Mouse (Mus musculus) liver (tissue): ENCODE measurements around the gene Nrp1.

Source experiments
- DNase-seq: peaks from one replicate; pipeline ENCODE4 v3.0.0-alpha.2; 2020; ENCODE audit warnings: mixed read lengths

The Nrp1 gene

GRCm38 (mm10) chr8:128358406-128358755 is at the start of gene Nrp1:
Gene Nrp1 (plus strand): TSS chr8:128358604.
- DNase-seq, result peak; percentile 15

GRCm38 (mm10) chr8:128320797-128321196 is 37.6 kb upstream of the Nrp1 start:
- DNase-seq, result no peak

GRCm38 (mm10) chr8:128327281-128327680 is 31.1 kb upstream of the Nrp1 start:
- DNase-seq, result no peak

GRCm38 (mm10) chr8:128327922-128328321 is 30.5 kb upstream of the Nrp1 start:
- DNase-seq, result no peak

- no peak for DNase-seq
Observed at GRCm38 (mm10) chr8:128329502-128329901, 28.9 kb upstream of the Nrp1 start.

- DNase-seq, result no peak
Observed at GRCm38 (mm10) chr8:128335976-128336375, 22.4 kb upstream of the Nrp1 start.

GRCm38 (mm10) chr8:128338951-128339350 is 19.5 kb upstream of the Nrp1 start:
- DNase-seq, result no peak

- DNase-seq, result no peak
Observed at GRCm38 (mm10) chr8:128339521-128339920, 18.9 kb upstream of the Nrp1 start.

- no peak for DNase-seq
Observed at GRCm38 (mm10) chr8:128350405-128350804, 8.0 kb upstream of the Nrp1 start.

GRCm38 (mm10) chr8:128351211-128351610 is 7.2 kb upstream of the Nrp1 start:
- DNase-seq, result no peak

- DNase-seq, result no peak
Observed at GRCm38 (mm10) chr8:128352821-128353220, 5.6 kb upstream of the Nrp1 start.

GRCm38 (mm10) chr8:128353999-128354398 is 4.4 kb upstream of the Nrp1 start:
- DNase-seq, result no peak

- DNase-seq, result no peak
Observed at GRCm38 (mm10) chr8:128355091-128355490, 3.3 kb upstream of the Nrp1 start.

- DNase-seq, result no peak
Observed at GRCm38 (mm10) chr8:128356170-128356569, 2.2 kb upstream of the Nrp1 start.

GRCm38 (mm10) chr8:128356796-128357539 is 1.4 kb upstream of the Nrp1 start:
- peak; percentile 72 for DNase-seq

GRCm38 (mm10) chr8:128357540-128358405 is 631 bp upstream of the Nrp1 start:
- peak; percentile 52 for DNase-seq

GRCm38 (mm10) chr8:128358756-128359520 is 534 bp downstream of the Nrp1 start:
- peak; percentile 59 for DNase-seq

- DNase-seq, result no peak
Observed at GRCm38 (mm10) chr8:128359521-128360318, 1.3 kb downstream of the Nrp1 start.

GRCm38 (mm10) chr8:128361343-128361870 is 3.0 kb downstream of the Nrp1 start:
- no peak for DNase-seq

GRCm38 (mm10) chr8:128362940-128363595 is 4.7 kb downstream of the Nrp1 start:
- peak; percentile 64 for DNase-seq

- no peak for DNase-seq
Observed at GRCm38 (mm10) chr8:128370496-128370895, 12.1 kb downstream of the Nrp1 start.

- DNase-seq, result no peak
Observed at GRCm38 (mm10) chr8:128371026-128371425, 12.6 kb downstream of the Nrp1 start.
